ENCODE assay signal across 8 mouse cellular contexts in genomic region chr1:132968659-132969058, GRCm38 (mm10).
A peak's percentile ranks its signal among the peaks of the same experiment; 100 is the strongest.
DNase-seq lines count a peak whose midpoint lies in the region; ATAC-seq and TF ChIP-seq lines count a peak whose summit lies in the region.

No protein-coding gene starts in this region.

- dilution Hi-C loops in CH12.LX (cut with MboI; ENCODE audit: extremely low pct_ligation_motif_present, extremely low pct_unique_long_range_greater_than_20kb, low sequenced_read_pairs): no loop called here

- no peaks in the 10 kb centered on the region for H3K27me3 ChIP-seq in hindbrain, embryonic 14.5 days (ENCODE audit: control insufficient read depth, insufficient read depth, low read length)
- no peaks in the 10 kb centered on the region for H3K27me3 ChIP-seq in hindbrain, embryonic 12.5 days
- peaks cover 32% of the 10 kb centered on the region for H3K27me3 ChIP-seq in CH12.LX (replicated peaks)

- H3K27ac ChIP-seq in hindbrain, embryonic 14.5 days: no peak overlapping the region
- no peak overlapping the region for H3K27ac ChIP-seq in hindbrain, embryonic 12.5 days
- no peak overlapping the region for H3K27ac ChIP-seq in CH12.LX (ENCODE audit: insufficient read depth, low read depth)

- TF ChIP-seq RAD21 in CH12.LX (IDR thresholded peaks at IDR 0.05; ENCODE audit: low read depth, low read length): peak; percentile 72

- no peaks in the 10 kb centered on the region for H3K36me3 ChIP-seq in hindbrain, embryonic 14.5 days (replicated peaks; ENCODE audit: control insufficient read depth, insufficient read depth)
- no peaks in the 10 kb centered on the region for H3K36me3 ChIP-seq in hindbrain, embryonic 12.5 days
- no peaks in the 10 kb centered on the region for H3K36me3 ChIP-seq in CH12.LX (replicated peaks in 1 of 2; ENCODE audit: control insufficient read depth in 1 of 2, insufficient read depth in 1 of 2, low read length in 1 of 2)

- H3K4me3 ChIP-seq in hindbrain, embryonic 14.5 days (replicated peaks; ENCODE audit: low read length): no peak overlapping the region
- H3K4me3 ChIP-seq in hindbrain, embryonic 12.5 days: no peak overlapping the region
- no peak overlapping the region for H3K4me3 ChIP-seq in CH12.LX (replicated peaks in 1 of 3; ENCODE audit: low read depth in 2 of 3, low read length in 2 of 3, poor library complexity in 1 of 3)

- no peak overlapping the region for H3K4me2 ChIP-seq in hindbrain, embryonic 14.5 days (replicated peaks)
- no peak overlapping the region for H3K4me2 ChIP-seq in hindbrain, embryonic 12.5 days (replicated peaks)
- H3K4me2 ChIP-seq in CH12.LX (ENCODE audit: insufficient read depth, low read depth, poor library complexity, severe bottlenecking): no peak overlapping the region

- H3K79me2 ChIP-seq in CH12.LX (replicated peaks; ENCODE audit: control insufficient read depth, extremely low read depth, insufficient read depth, poor library complexity, severe bottlenecking): no peaks in the 10 kb centered on the region

- no peak overlapping the region for H3K9ac ChIP-seq in hindbrain, embryonic 14.5 days
- no peak overlapping the region for H3K9ac ChIP-seq in hindbrain, embryonic 12.5 days
- no peak overlapping the region for H3K9ac ChIP-seq in CH12.LX (ENCODE audit: insufficient read depth, low read depth)

- H3K4me1 ChIP-seq in hindbrain, embryonic 14.5 days (replicated peaks; ENCODE audit: control insufficient read depth, insufficient read depth, low read length): no peaks in the 10 kb centered on the region
- no peaks in the 10 kb centered on the region for H3K4me1 ChIP-seq in hindbrain, embryonic 12.5 days
- H3K4me1 ChIP-seq in CH12.LX (ENCODE audit: control insufficient read depth in 1 of 2, insufficient read depth in 2 of 2): no peaks in the 10 kb centered on the region

- TF ChIP-seq POLR2A in CH12.LX (IDR thresholded peaks at IDR 0.05; ENCODE audit: low read depth, low read length): no peak

- 28% methylated on average over 6 of the region's 6 CpGs for WGBS in hindbrain, embryonic 14.5 days
- 23% methylated on average over 6 of the region's 6 CpGs for WGBS in hindbrain, embryonic 12.5 days

- no peak for TF ChIP-seq EP300 in CH12.LX (IDR thresholded peaks at IDR 0.05; ENCODE audit: low read length)

- H3K9me3 ChIP-seq in hindbrain, embryonic 14.5 days (ENCODE audit: control insufficient read depth, low read length): 0 out of 2 replicates have a peak, but pooled peaks cover 3% of the 10 kb centered on the region
- no peaks in the 10 kb centered on the region for H3K9me3 ChIP-seq in hindbrain, embryonic 12.5 days (replicated peaks)
- H3K9me3 ChIP-seq in CH12.LX (replicated peaks; ENCODE audit: low read length): no peaks in the 10 kb centered on the region

- ATAC-seq in hindbrain, embryonic 14.5 days (ENCODE audit: low FRiP score): no peak
- ATAC-seq in hindbrain, embryonic 12.5 days (ENCODE audit: low FRiP score): no peak

- peak; percentile 79 to 96 for TF ChIP-seq CTCF in CH12.LX (conservative IDR thresholded peaks at IDR 0.05 in 1 of 2, IDR thresholded peaks at IDR 0.05 in 1 of 2; ENCODE audit: low read depth in 2 of 2, low read length in 2 of 2)

- peak; percentile 47 for DNase-seq in hindbrain, embryonic 14.5 days (ENCODE audit: low spot score)
- peak; percentile 55 for DNase-seq in CH12.LX (ENCODE audit: extremely low read depth)
- peak; percentile 52 for DNase-seq in adrenal gland, adult 2 months
- DNase-seq in embryo, embryonic 10.5 days (ENCODE audit: low spot score): peak; percentile 76
- DNase-seq in layer of hippocampus, postnatal 10 days (ENCODE audit: low spot score in 2 of 2): peak; percentile 62 to 66
- DNase-seq in naive thymus-derived CD4-positive, alpha-beta T cell, adult 2 months (ENCODE audit: low read depth): peak; percentile 65
- peak; percentile 61 for DNase-seq in thymus, postnatal 14 days

- in situ Hi-C loops in CH12.LX (cut with MboI; ENCODE audit: low pct_ligation_motif_present, low pct_unique_long_range_greater_than_20kb, low sequenced_read_pairs): loop anchor here (25.0 kb wide), 1 partner anchor 206 kb away; no protein-coding TSS in a partner anchor

TF ChIP-seq in CH12.LX, 34 proteins besides CTCF, POLR2A, EP300 and RAD21:
- TF ChIP-seq SMC3 (IDR thresholded peaks at IDR 0.05; ENCODE audit: low read depth, low read length) (peak; percentile 79), UBTF (IDR thresholded peaks at IDR 0.05; ENCODE audit: low read depth, low read length) (no peak)
